Mouse (Mus musculus): ENCODE results near the gene Gm20696. TPM values are rescaled to one million over a fixed set of nuclear protein-coding genes. Genes with fewer than 3 reads are reported as not detected.

Gm20696 gene
- polyA plus RNA-seq, 2 experiments = 2.0 to 5.9 TPM

- ATAC-seq (ENCODE audit: low FRiP score, low read depth) (no peak), DNase-seq (ENCODE audit: low spot score) (no peak)
- H3K4me3 ChIP-seq (replicated peaks; ENCODE audit: low read length) = no peak overlapping the region
- H3K4me1 ChIP-seq (ENCODE audit: control insufficient read depth, insufficient read depth, low read length) = 0 out of 2 replicates have a peak, but pooled peaks cover 3% of the 10 kb centered on the region
- H3K27me3 ChIP-seq (ENCODE audit: control insufficient read depth, insufficient read depth, low read length) = no peaks in the 10 kb centered on the region
- WGBS = 63% methylated on average over 3 of the region's 3 CpGs
- no peaks in the 10 kb centered on the region for H3K9me3 ChIP-seq (ENCODE audit: control insufficient read depth, low read length)
- H3K27ac ChIP-seq (replicated peaks; ENCODE audit: low read depth, low read length) = no peak overlapping the region
- no peak for TF ChIP-seq POLR2A (IDR thresholded peaks at IDR 0.05; ENCODE audit: borderline replicate concordance, extremely low read depth, insufficient read depth, insufficient read length)
- no peaks in the 10 kb centered on the region for H3K36me3 ChIP-seq (ENCODE audit: control insufficient read depth, insufficient read depth, low read length)
- H3K9ac ChIP-seq (ENCODE audit: low read depth, low read length, severe bottlenecking) = no peak overlapping the region
- no peak overlapping the region for H3K4me2 ChIP-seq (replicated peaks; ENCODE audit: low read depth, low read length, severe bottlenecking)
Observed at GRCm38 (mm10) chr6:99285026-99285425, 381.6 kb downstream of the Gm20696 start.

GRCm38 (mm10) chr6:99284019-99284418 lies 382.6 kb downstream of the Gm20696 start:
- 0 out of 2 replicates have a peak, but pooled peaks cover 3% of the 10 kb centered on the region for H3K4me1 ChIP-seq (ENCODE audit: control insufficient read depth, insufficient read depth, low read length)
- no peaks in the 10 kb centered on the region for H3K36me3 ChIP-seq (ENCODE audit: control insufficient read depth, insufficient read depth, low read length)
- TF ChIP-seq POLR2A (IDR thresholded peaks at IDR 0.05; ENCODE audit: borderline replicate concordance, extremely low read depth, insufficient read depth, insufficient read length) = no peak
- H3K4me3 ChIP-seq (replicated peaks; ENCODE audit: low read length) = no peak overlapping the region
- H3K9ac ChIP-seq (ENCODE audit: low read depth, low read length, severe bottlenecking) = no peak overlapping the region
- no peak overlapping the region for H3K27ac ChIP-seq (replicated peaks; ENCODE audit: low read depth, low read length)
- no peaks in the 10 kb centered on the region for H3K9me3 ChIP-seq (ENCODE audit: control insufficient read depth, low read length)
- H3K4me2 ChIP-seq (replicated peaks; ENCODE audit: low read depth, low read length, severe bottlenecking) = no peak overlapping the region
- no peaks in the 10 kb centered on the region for H3K27me3 ChIP-seq (ENCODE audit: control insufficient read depth, insufficient read depth, low read length)
- WGBS = 77% methylated on average over 4 of the region's 4 CpGs
- ATAC-seq (ENCODE audit: low FRiP score, low read depth) (no peak), DNase-seq (ENCODE audit: low spot score) (no peak)

GRCm38 (mm10) chr6:99282866-99283657 lies 383.5 kb downstream of the Gm20696 start:
- 92% methylated on average over 15 of the region's 15 CpGs for WGBS
- H3K27me3 ChIP-seq (ENCODE audit: control insufficient read depth, insufficient read depth, low read length) = no peaks in the 10 kb centered on the region
- ATAC-seq (ENCODE audit: low FRiP score, low read depth) = no peak

GRCm38 (mm10) chr6:99281433-99281832 lies 385.2 kb downstream of the Gm20696 start:
- H3K27ac ChIP-seq (replicated peaks; ENCODE audit: low read depth, low read length) = no peak overlapping the region
- WGBS = 89% methylated on average over 9 of the region's 9 CpGs
- no peak overlapping the region for H3K4me2 ChIP-seq (replicated peaks; ENCODE audit: low read depth, low read length, severe bottlenecking)
- H3K27me3 ChIP-seq (ENCODE audit: control insufficient read depth, insufficient read depth, low read length) = no peaks in the 10 kb centered on the region
- peaks cover 7% of the 10 kb centered on the region for H3K4me1 ChIP-seq (ENCODE audit: control insufficient read depth, insufficient read depth, low read length)
- no peaks in the 10 kb centered on the region for H3K36me3 ChIP-seq (ENCODE audit: control insufficient read depth, insufficient read depth, low read length)
- DNase-seq (ENCODE audit: low spot score) = no peak
- H3K9ac ChIP-seq (ENCODE audit: low read depth, low read length, severe bottlenecking) = no peak overlapping the region
- no peak for ATAC-seq (ENCODE audit: low FRiP score, low read depth)
- TF ChIP-seq POLR2A (IDR thresholded peaks at IDR 0.05; ENCODE audit: borderline replicate concordance, extremely low read depth, insufficient read depth, insufficient read length) = no peak
- H3K9me3 ChIP-seq (ENCODE audit: control insufficient read depth, low read length) = no peaks in the 10 kb centered on the region
- no peak overlapping the region for H3K4me3 ChIP-seq (replicated peaks; ENCODE audit: low read length)

More at GRCm38 (mm10) chr6:99282866-99283657, 383.5 kb downstream of the Gm20696 start:
- Histone ChIP-seq H3K36me3 (ENCODE audit: control insufficient read depth, insufficient read depth, low read length) (no peaks in the 10 kb centered on the region), H3K4me2 (replicated peaks; ENCODE audit: low read depth, low read length, severe bottlenecking) (no peak overlapping the region), H3K4me1 (ENCODE audit: control insufficient read depth, insufficient read depth, low read length) (0 out of 2 replicates have a peak, but pooled peaks cover 3% of the 10 kb centered on the region), H3K9ac (ENCODE audit: low read depth, low read length, severe bottlenecking) (no peak overlapping the region), H3K4me3 (replicated peaks; ENCODE audit: low read length) (no peak overlapping the region), H3K27ac (replicated peaks; ENCODE audit: low read depth, low read length) (no peak overlapping the region), H3K9me3 (ENCODE audit: control insufficient read depth, low read length) (no peaks in the 10 kb centered on the region)
- DNase-seq (ENCODE audit: low spot score) = no peak
- TF ChIP-seq POLR2A (IDR thresholded peaks at IDR 0.05; ENCODE audit: borderline replicate concordance, extremely low read depth, insufficient read depth, insufficient read length) = no peak

GRCm38 (mm10) chr6:99280619-99281018 lies 386.0 kb downstream of the Gm20696 start:
- ATAC-seq (ENCODE audit: low FRiP score, low read depth) = no peak
- no peaks in the 10 kb centered on the region for H3K9me3 ChIP-seq (ENCODE audit: control insufficient read depth, low read length)
- H3K36me3 ChIP-seq (ENCODE audit: control insufficient read depth, insufficient read depth, low read length) = no peaks in the 10 kb centered on the region
- WGBS = 73% methylated on average over 5 of the region's 5 CpGs
- peaks cover 15% of the 10 kb centered on the region for H3K4me1 ChIP-seq (ENCODE audit: control insufficient read depth, insufficient read depth, low read length)
- no peak for DNase-seq (ENCODE audit: low spot score)
- H3K9ac ChIP-seq (ENCODE audit: low read depth, low read length, severe bottlenecking) = no peak overlapping the region
- no peaks in the 10 kb centered on the region for H3K27me3 ChIP-seq (ENCODE audit: control insufficient read depth, insufficient read depth, low read length)
- H3K27ac ChIP-seq (replicated peaks; ENCODE audit: low read depth, low read length) = no peak overlapping the region
- no peak overlapping the region for H3K4me2 ChIP-seq (replicated peaks; ENCODE audit: low read depth, low read length, severe bottlenecking)
- no peak for TF ChIP-seq POLR2A (IDR thresholded peaks at IDR 0.05; ENCODE audit: borderline replicate concordance, extremely low read depth, insufficient read depth, insufficient read length)
- H3K4me3 ChIP-seq (replicated peaks; ENCODE audit: low read length) = no peak overlapping the region
